Mouse (Mus musculus): ENCODE measurements around the gene Pld2. TPM values are rescaled to one million over a fixed set of nuclear protein-coding genes. Genes with fewer than 3 reads are reported as not detected.

Gene Pld2
- polyA plus RNA-seq, 1 experiment from 2014 or later = 1.8 TPM

DNA sequence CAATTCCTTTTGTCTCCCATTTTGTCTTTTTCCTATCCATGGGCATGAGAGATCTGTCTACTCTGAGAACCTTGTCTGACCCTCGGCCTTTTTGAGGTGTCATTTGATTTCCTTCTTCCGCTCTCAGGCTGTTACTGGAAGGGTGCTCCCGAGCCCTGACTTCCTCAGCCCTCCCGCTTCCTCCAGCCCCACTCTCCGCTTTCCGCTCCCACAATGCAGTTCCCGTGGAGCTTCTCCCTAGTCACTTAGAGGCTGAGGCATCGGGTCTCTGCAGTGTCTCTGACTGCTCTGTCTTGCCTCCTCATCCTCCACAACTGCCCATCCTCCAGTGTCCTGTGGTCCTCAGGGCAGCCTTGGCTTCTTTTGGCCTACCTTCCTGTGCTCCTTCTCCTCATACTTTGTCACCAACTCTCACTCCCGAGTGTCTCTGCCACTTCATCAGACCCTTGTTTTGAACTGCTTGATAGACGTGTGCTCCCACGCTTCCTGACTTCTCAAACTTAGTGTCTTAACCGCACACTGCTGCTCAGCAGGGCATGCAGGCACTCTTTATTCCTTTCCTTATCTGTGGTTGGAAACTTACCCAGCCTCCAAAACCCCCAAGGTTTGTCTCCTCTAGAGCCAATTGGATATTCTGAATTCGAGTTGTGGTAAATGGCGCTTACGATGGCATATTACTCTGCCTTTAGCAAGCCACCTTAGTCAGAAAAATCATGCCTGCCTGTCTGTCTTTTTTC lies 54.6 kb downstream of the Pld2 start:
- H3K27me3 ChIP-seq = no peaks in the 10 kb centered on the region
- peaks cover 41% of the 10 kb centered on the region for H3K4me1 ChIP-seq (replicated peaks)
- peaks cover 11% of the 10 kb centered on the region; the same call in 1 of the 2 replicates for H3K36me3 ChIP-seq (replicated peaks)
- H3K4me2 ChIP-seq = no peak overlapping the region
- no peak for ATAC-seq (ENCODE audit: insufficient read depth)
- no peak overlapping the region for H3K9ac ChIP-seq
- no peak overlapping the region for H3K27ac ChIP-seq (replicated peaks)
- no peak overlapping the region for H3K4me3 ChIP-seq (replicated peaks)
- 46% methylated on average over 15 of the region's 15 CpGs for WGBS (ENCODE audit: insufficient replicate concordance)
- no peaks in the 10 kb centered on the region for H3K9me3 ChIP-seq (replicated peaks)

DNA sequence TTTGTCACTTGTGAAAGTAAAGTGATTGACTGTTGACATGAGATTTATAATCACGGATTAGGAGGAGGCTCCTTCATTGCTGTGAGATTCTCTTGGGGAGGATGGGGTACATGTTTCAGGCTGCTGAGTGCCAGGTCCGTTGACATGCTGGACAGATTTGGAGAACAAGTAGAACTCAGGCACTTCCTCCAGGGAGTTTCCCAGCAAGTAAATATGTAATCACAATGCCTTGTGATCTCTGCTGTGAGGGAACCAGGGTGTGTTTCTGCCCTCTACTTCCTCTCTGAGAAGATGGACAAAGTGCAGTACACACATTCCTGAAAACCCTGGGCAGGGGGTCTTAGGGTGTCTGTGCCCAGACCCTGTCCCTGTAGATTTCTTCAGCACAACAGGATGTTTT lies 55.8 kb downstream of the Pld2 start:
- Histone ChIP-seq H3K36me3 (replicated peaks) (peaks cover 13% of the 10 kb centered on the region; the same call in 1 of the 2 replicates), H3K4me1 (replicated peaks) (peaks cover 41% of the 10 kb centered on the region), H3K4me2 (no peak overlapping the region), H3K9ac (no peak overlapping the region), H3K4me3 (replicated peaks) (no peak overlapping the region), H3K27ac (replicated peaks) (no peak overlapping the region; the same call in none of the 2 replicates), H3K27me3 (no peaks in the 10 kb centered on the region), H3K9me3 (replicated peaks) (no peaks in the 10 kb centered on the region)
- no peak for ATAC-seq (ENCODE audit: insufficient read depth)
- 41% methylated on average over 2 of the region's 2 CpGs for WGBS (ENCODE audit: insufficient replicate concordance)

DNA sequence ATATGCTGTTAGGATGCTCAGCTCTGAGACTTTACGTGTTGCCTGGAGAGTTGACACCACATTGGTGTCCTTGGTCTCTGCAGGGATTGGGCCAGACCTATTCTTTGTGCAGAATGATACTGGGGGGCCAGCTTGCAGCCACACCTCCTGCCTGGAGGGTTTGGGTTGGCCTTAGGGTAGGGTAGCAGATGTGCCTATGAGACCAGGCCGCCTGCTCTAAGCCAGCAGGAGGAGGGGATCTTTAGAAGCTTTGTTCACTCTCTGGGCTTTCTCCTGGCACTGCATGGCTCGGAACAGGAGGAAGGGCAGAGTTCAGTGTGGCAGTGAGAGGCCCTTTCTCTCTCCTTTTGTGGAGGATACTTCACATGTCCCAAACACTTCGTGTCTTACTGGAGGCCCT lies 56.2 kb downstream of the Pld2 start:
- ATAC-seq (ENCODE audit: insufficient read depth) = no peak
- Histone ChIP-seq H3K27me3 (no peaks in the 10 kb centered on the region), H3K9ac (no peak overlapping the region), H3K4me2 (no peak overlapping the region), H3K27ac (replicated peaks) (no peak overlapping the region; the same call in 1 of the 2 replicates), H3K4me3 (replicated peaks) (no peak overlapping the region), H3K9me3 (replicated peaks) (no peaks in the 10 kb centered on the region), H3K4me1 (replicated peaks) (peaks cover 41% of the 10 kb centered on the region), H3K36me3 (replicated peaks) (peaks cover 13% of the 10 kb centered on the region; the same call in 1 of the 2 replicates)
- WGBS (ENCODE audit: insufficient replicate concordance) = 61% methylated on average over 4 of the region's 4 CpGs

DNA sequence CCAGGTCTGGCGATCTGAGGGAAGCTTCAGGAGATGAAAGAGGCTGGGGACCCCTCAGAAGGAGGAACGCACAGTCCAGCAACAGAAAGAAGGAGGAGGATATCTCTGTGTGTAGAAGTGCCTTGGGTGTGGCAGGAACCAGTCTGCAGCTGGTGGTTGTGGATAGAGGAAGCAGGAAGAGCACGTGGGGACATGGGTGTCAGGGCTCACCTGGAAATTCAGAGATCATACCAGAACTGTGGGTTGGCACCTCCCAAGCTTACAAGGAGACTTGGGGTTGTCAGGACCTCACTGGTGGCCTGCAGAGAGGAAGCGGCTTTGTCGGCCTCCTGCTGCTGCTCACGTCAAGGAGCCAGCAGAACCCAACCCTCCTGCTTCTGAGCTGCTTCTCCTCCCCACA lies 57.4 kb downstream of the Pld2 start:
- Histone ChIP-seq H3K9ac (no peak overlapping the region), H3K4me2 (no peak overlapping the region), H3K4me3 (replicated peaks) (no peak overlapping the region), H3K4me1 (replicated peaks) (peaks cover 34% of the 10 kb centered on the region), H3K9me3 (replicated peaks) (no peaks in the 10 kb centered on the region), H3K27ac (replicated peaks) (no peak overlapping the region), H3K36me3 (replicated peaks) (peaks cover 23% of the 10 kb centered on the region; the same call in 1 of the 2 replicates), H3K27me3 (no peaks in the 10 kb centered on the region)
- WGBS (ENCODE audit: insufficient replicate concordance) = 21% methylated on average over 6 of the region's 6 CpGs
- no peak for ATAC-seq (ENCODE audit: insufficient read depth)

DNA sequence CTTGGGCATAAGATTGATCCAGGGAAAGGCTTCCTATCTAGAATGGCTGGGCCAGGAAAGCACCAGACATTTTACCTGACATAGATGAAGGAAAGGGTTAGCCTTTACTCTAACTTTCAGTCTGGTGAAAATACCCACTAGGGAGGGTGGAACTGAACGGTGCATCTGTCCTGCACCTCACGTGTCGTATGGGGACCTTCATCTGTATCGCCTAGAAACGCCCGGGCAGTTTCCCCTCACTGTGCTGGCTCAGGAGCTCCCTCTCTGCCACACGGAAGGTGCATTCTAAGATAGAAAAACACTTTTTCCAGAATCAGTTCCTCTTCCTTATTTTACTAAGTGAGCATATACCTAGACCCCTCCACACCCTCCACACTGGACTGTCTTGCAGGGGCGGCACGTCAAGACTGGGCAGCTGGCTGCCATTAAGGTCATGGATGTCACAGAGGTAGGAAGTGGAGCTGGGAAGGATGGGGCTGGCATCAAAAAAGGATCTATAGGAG lies 58.6 kb downstream of the Pld2 start:
- Histone ChIP-seq H3K4me2 (no peak overlapping the region), H3K9ac (no peak overlapping the region), H3K27me3 (no peaks in the 10 kb centered on the region), H3K4me3 (replicated peaks) (no peak overlapping the region), H3K4me1 (replicated peaks) (peaks cover 30% of the 10 kb centered on the region), H3K27ac (replicated peaks) (no peak overlapping the region), H3K9me3 (replicated peaks) (no peaks in the 10 kb centered on the region), H3K36me3 (replicated peaks) (peaks cover 27% of the 10 kb centered on the region)
- no peak for ATAC-seq (ENCODE audit: insufficient read depth)
- 74% methylated on average over 9 of the region's 9 CpGs for WGBS (ENCODE audit: insufficient replicate concordance)

DNA sequence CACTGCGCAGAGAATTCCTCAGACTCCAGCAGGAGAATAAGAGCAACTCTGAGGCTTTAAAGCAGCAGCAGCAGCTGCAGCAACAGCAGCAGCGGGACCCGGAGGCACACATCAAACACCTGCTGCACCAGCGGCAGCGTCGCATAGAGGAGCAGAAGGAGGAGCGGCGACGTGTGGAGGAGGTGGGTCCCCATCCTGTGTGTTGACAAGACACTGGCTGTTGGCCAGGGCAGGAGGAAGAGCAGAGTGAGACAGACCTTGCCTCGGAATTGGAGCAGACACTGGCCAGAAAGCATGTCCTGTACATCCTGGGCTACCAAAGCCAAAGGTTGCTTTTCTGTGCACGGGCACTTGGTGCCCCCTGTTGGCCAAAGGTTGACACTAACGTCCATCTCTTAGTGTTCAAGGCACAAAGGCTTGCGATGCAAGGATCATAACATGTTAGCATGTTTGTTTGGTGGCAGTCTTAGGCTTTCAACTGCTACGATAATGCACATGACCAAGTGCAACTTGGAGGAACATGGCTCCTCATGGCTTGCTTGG lies 65.2 kb downstream of the Pld2 start:
- 58% methylated on average over 14 of the region's 14 CpGs for WGBS (ENCODE audit: insufficient replicate concordance)
- H3K4me2 ChIP-seq = no peak overlapping the region
- no peak overlapping the region for H3K9ac ChIP-seq
- H3K4me1 ChIP-seq (replicated peaks) = no peaks in the 10 kb centered on the region
- no peak overlapping the region for H3K27ac ChIP-seq (replicated peaks)
- no peaks in the 10 kb centered on the region for H3K27me3 ChIP-seq
- H3K4me3 ChIP-seq (replicated peaks) = no peak overlapping the region
- peaks cover 78% of the 10 kb centered on the region for H3K36me3 ChIP-seq (replicated peaks)
- ATAC-seq (ENCODE audit: insufficient read depth) = no peak
- H3K9me3 ChIP-seq (replicated peaks) = no peaks in the 10 kb centered on the region

DNA sequence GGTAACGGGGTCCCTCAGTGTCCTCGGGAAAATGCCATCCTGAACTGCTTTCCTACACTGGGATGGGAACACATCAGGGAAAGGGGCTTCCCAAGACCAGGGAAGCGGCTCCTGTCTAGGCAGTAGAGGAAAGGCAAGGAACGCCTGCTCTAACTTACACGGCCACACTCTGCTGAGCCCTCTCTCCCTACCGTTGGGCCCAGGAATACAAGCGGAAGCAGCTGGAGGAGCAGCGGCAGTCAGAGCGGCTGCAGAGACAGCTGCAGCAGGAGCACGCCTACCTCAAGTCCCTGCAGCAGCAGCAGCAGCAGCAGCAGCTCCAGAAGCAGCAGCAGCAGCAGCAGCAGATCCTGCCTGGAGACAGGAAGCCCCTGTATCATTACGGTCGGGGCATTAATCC lies 66.9 kb downstream of the Pld2 start:
- WGBS (ENCODE audit: insufficient replicate concordance) = 76% methylated on average over 12 of the region's 12 CpGs
- H3K36me3 ChIP-seq (replicated peaks) = peaks cover 88% of the 10 kb centered on the region

DNA sequence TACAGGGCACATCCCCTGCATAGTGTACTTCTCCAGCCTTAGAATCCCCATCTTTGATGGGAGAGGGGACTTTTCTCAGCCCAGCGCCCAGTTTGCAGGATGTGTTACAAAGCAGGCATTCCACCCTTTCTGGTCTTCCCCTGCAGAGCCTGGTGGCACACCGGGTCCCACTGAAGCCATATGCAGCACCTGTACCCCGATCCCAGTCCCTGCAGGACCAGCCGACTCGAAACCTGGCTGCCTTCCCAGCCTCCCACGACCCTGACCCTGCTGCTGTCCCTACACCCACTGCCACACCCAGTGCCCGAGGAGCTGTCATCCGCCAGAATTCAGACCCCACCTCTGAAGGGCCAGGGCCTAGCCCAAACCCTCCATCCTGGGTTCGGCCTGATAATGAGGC lies 67.7 kb downstream of the Pld2 start:
- 67% methylated on average over 9 of the region's 9 CpGs for WGBS (ENCODE audit: insufficient replicate concordance)
- peaks cover 89% of the 10 kb centered on the region for H3K36me3 ChIP-seq (replicated peaks)
- H3K4me1 ChIP-seq (replicated peaks) = no peaks in the 10 kb centered on the region
- no peak overlapping the region for H3K4me3 ChIP-seq (replicated peaks)
- H3K27me3 ChIP-seq = no peaks in the 10 kb centered on the region
- no peak overlapping the region for H3K9ac ChIP-seq
- ATAC-seq (ENCODE audit: insufficient read depth) = no peak
- no peak overlapping the region for H3K27ac ChIP-seq (replicated peaks)
- no peak overlapping the region for H3K4me2 ChIP-seq
- no peaks in the 10 kb centered on the region for H3K9me3 ChIP-seq (replicated peaks)

More for the DNA sequence above, 66.9 kb downstream of the Pld2 start:
- no peaks in the 10 kb centered on the region for H3K27me3 ChIP-seq
- no peak overlapping the region for H3K4me3 ChIP-seq (replicated peaks)
- no peak for ATAC-seq (ENCODE audit: insufficient read depth)
- no peaks in the 10 kb centered on the region for H3K4me1 ChIP-seq (replicated peaks)
- H3K9ac ChIP-seq = no peak overlapping the region
- H3K9me3 ChIP-seq (replicated peaks) = no peaks in the 10 kb centered on the region
- no peak overlapping the region for H3K27ac ChIP-seq (replicated peaks)
- no peak overlapping the region for H3K4me2 ChIP-seq

Other genes starting within 250 kb of the Pld2 start
- gene Alox12e, start 217.4 kb upstream of the Pld2 start, polyA plus RNA-seq (2015; fragmentation: Nextera tagmentation; extraction: Ambion mirVana) = 0.16 TPM in 1 of 2 replicates, not detected in the other
- gene Alox15, start 188.0 kb upstream of the Pld2 start, polyA plus RNA-seq (2015; fragmentation: Nextera tagmentation; extraction: Ambion mirVana) = 1.3 and 1.6 TPM in 2 replicates
- gene Pelp1, start 130.0 kb upstream of the Pld2 start, polyA plus RNA-seq (2015; fragmentation: Nextera tagmentation; extraction: Ambion mirVana) = 13.5 and 14.5 TPM in 2 replicates
- gene Arrb2, start 107.4 kb upstream of the Pld2 start, polyA plus RNA-seq (2015; fragmentation: Nextera tagmentation; extraction: Ambion mirVana) = 15.6 and 16.5 TPM in 2 replicates
- 13.2 and 14.4 TPM in 2 replicates for gene Med11, start 88.1 kb upstream of the Pld2 start, polyA plus RNA-seq (2015; fragmentation: Nextera tagmentation; extraction: Ambion mirVana)
- gene Zmynd15, start 80.6 kb upstream of the Pld2 start, polyA plus RNA-seq (2015; fragmentation: Nextera tagmentation; extraction: Ambion mirVana) = 0.22 and 0.26 TPM in 2 replicates
- gene Cxcl16, start 80.1 kb upstream of the Pld2 start, polyA plus RNA-seq (2015; fragmentation: Nextera tagmentation; extraction: Ambion mirVana) = 2.0 and 2.2 TPM in 2 replicates
- gene Tm4sf5, start 34.8 kb upstream of the Pld2 start, polyA plus RNA-seq (2015; fragmentation: Nextera tagmentation; extraction: Ambion mirVana) = 0.89 and 1.5 TPM in 2 replicates
- 0.31 and 0.43 TPM in 2 replicates for gene Vmo1, start 25.4 kb upstream of the Pld2 start, polyA plus RNA-seq (2015; fragmentation: Nextera tagmentation; extraction: Ambion mirVana)
- gene Gltpd2, start 20.9 kb upstream of the Pld2 start, polyA plus RNA-seq (2015; fragmentation: Nextera tagmentation; extraction: Ambion mirVana) = 31.9 and 36.3 TPM in 2 replicates
- 316 and 337 TPM in 2 replicates for gene Psmb6, start 14.7 kb upstream of the Pld2 start, polyA plus RNA-seq (2015; fragmentation: Nextera tagmentation; extraction: Ambion mirVana)
- gene Gm40193, start 7.1 kb upstream of the Pld2 start, polyA plus RNA-seq (2015; fragmentation: Nextera tagmentation; extraction: Ambion mirVana) = not detected in 2 replicates
- 4.9 and 6.2 TPM in 2 replicates for gene Mink1, start 22.8 kb downstream of the Pld2 start, polyA plus RNA-seq (2015; fragmentation: Nextera tagmentation; extraction: Ambion mirVana)
- not detected in 2 replicates for gene 4930544D05Rik, start 75.8 kb downstream of the Pld2 start, polyA plus RNA-seq (2015; fragmentation: Nextera tagmentation; extraction: Ambion mirVana)
- gene Chrne, start 79.2 kb downstream of the Pld2 start, polyA plus RNA-seq (2015; fragmentation: Nextera tagmentation; extraction: Ambion mirVana) = not detected in 2 replicates
- gene Gp1ba, start 99.1 kb downstream of the Pld2 start, polyA plus RNA-seq (2015; fragmentation: Nextera tagmentation; extraction: Ambion mirVana) = 2.6 and 3.0 TPM in 2 replicates
- gene Rnf167, start 107.2 kb downstream of the Pld2 start, polyA plus RNA-seq (2015; fragmentation: Nextera tagmentation; extraction: Ambion mirVana) = 76.8 and 80.4 TPM in 2 replicates
- gene Slc25a11, start 107.4 kb downstream of the Pld2 start, polyA plus RNA-seq (2015; fragmentation: Nextera tagmentation; extraction: Ambion mirVana) = 70.3 and 79.4 TPM in 2 replicates
- 927 and 1,040 TPM in 2 replicates for gene Pfn1, start 114.6 kb downstream of the Pld2 start, polyA plus RNA-seq (2015; fragmentation: Nextera tagmentation; extraction: Ambion mirVana)
- 10.8 and 18.2 TPM in 2 replicates for gene Eno3, start 117.1 kb downstream of the Pld2 start, polyA plus RNA-seq (2015; fragmentation: Nextera tagmentation; extraction: Ambion mirVana)
- gene Spag7, start 129.4 kb downstream of the Pld2 start, polyA plus RNA-seq (2015; fragmentation: Nextera tagmentation; extraction: Ambion mirVana) = 55.1 and 59.5 TPM in 2 replicates
- 3.3 and 3.4 TPM in 2 replicates for gene Camta2, start 148.0 kb downstream of the Pld2 start, polyA plus RNA-seq (2015; fragmentation: Nextera tagmentation; extraction: Ambion mirVana)
- 1.3 and 1.6 TPM in 2 replicates for gene Inca1, start 160.1 kb downstream of the Pld2 start, polyA plus RNA-seq (2015; fragmentation: Nextera tagmentation; extraction: Ambion mirVana)
- 0.79 and 0.85 TPM in 2 replicates for gene Kif1c, start 160.5 kb downstream of the Pld2 start, polyA plus RNA-seq (2015; fragmentation: Nextera tagmentation; extraction: Ambion mirVana)
- 1.4 TPM in 2 replicates for gene Zfp3, start 224.1 kb downstream of the Pld2 start, polyA plus RNA-seq (2015; fragmentation: Nextera tagmentation; extraction: Ambion mirVana)